Mouse (Mus musculus) embryonic fibroblast, embryonic 13.5 days (primary cell): Measurements from ENCODE around the gene Gcdh.

ENCODE experiments used
- CTCF ChIP-seq: IDR thresholded peaks from 2 replicates; pipeline ENCODE4 v1.5.1; 2011; ENCODE audit warnings: mild to moderate bottlenecking, control low read depth, low read length, moderate library complexity, borderline replicate concordance; ENCODE audit not compliant: insufficient read depth
- POLR2A ChIP-seq: IDR thresholded peaks from 2 replicates; pipeline ENCODE4 v1.6.1; 2011; ENCODE audit warnings: low read depth, mild to moderate bottlenecking, control low read depth, low read length, moderate library complexity

- no peak for TF ChIP-seq POLR2A
- TF ChIP-seq CTCF: no peak
These were observed 14.8 kb downstream of the Gcdh start for GRCm38 (mm10) chr8:84878915-84879314.
